In genomic region chr19:44265911-44266337, GRCm38 (mm10) we compare ENCODE assay signal across 8 mouse cellular contexts. TPM values are rescaled to one million over a fixed set of nuclear protein-coding genes. Genes with fewer than 3 reads are reported as not detected.
DNase-seq lines count a peak whose midpoint lies in the region; ATAC-seq and TF ChIP-seq lines count a peak whose summit lies in the region.

No protein-coding gene starts in this region.

- H3K27ac ChIP-seq in forebrain, embryonic 12.5 days: peak overlapping the region; percentile 84
- H3K27ac ChIP-seq in forebrain, embryonic 14.5 days (ENCODE audit: low read depth, low read length): no peak overlapping the region
- H3K27ac ChIP-seq in liver, embryonic 15.5 days (replicated peaks): peak overlapping the region; percentile 98
- H3K27ac ChIP-seq in stomach, postnatal 0 days (replicated peaks): peak overlapping the region; percentile 97
- H3K27ac ChIP-seq in kidney, adult 2 months (ENCODE audit: insufficient read depth, low read depth, low read length): no peak overlapping the region

- no peaks in the 10 kb centered on the region for H3K9me3 ChIP-seq in forebrain, embryonic 12.5 days
- H3K9me3 ChIP-seq in forebrain, embryonic 14.5 days (replicated peaks; ENCODE audit: control insufficient read depth, low read length): no peaks in the 10 kb centered on the region
- H3K9me3 ChIP-seq in liver, embryonic 15.5 days (replicated peaks): no peaks in the 10 kb centered on the region
- no peaks in the 10 kb centered on the region for H3K9me3 ChIP-seq in stomach, postnatal 0 days (ENCODE audit: control insufficient read depth, low read length)

- peaks cover 19% of the 10 kb centered on the region for H3K4me1 ChIP-seq in forebrain, embryonic 12.5 days
- H3K4me1 ChIP-seq in forebrain, embryonic 14.5 days (ENCODE audit: control insufficient read depth, insufficient read depth, low read length): peaks cover 10% of the 10 kb centered on the region; the same call in 1 of the 2 replicates
- H3K4me1 ChIP-seq in liver, embryonic 15.5 days (replicated peaks): peaks cover 42% of the 10 kb centered on the region
- 0 out of 2 replicates have a peak, but pooled peaks cover 3% of the 10 kb centered on the region for H3K4me1 ChIP-seq in stomach, postnatal 0 days (replicated peaks; ENCODE audit: control insufficient read depth, insufficient read depth)
- H3K4me1 ChIP-seq in kidney, adult 2 months (ENCODE audit: control insufficient read depth, insufficient read depth, low read length): no peaks in the 10 kb centered on the region

- ATAC-seq in forebrain, embryonic 12.5 days (ENCODE audit: low FRiP score): no peak
- ATAC-seq in forebrain, embryonic 14.5 days: no peak
- ATAC-seq in liver, embryonic 15.5 days (ENCODE audit: insufficient read depth): no peak
- no peak for ATAC-seq in stomach, postnatal 0 days (ENCODE audit: low FRiP score, low TSS enrichment)

- TF ChIP-seq EP300 in stomach, postnatal 0 days (optimal IDR thresholded peaks at IDR 0.05): no peak

- H3K4me2 ChIP-seq in forebrain, embryonic 12.5 days: peak overlapping the region; percentile 67
- H3K4me2 ChIP-seq in forebrain, embryonic 14.5 days (ENCODE audit: low read length): no peak overlapping the region; the same call in 1 of the 2 replicates
- peak overlapping the region; percentile 94 for H3K4me2 ChIP-seq in liver, embryonic 15.5 days
- no peak overlapping the region for H3K4me2 ChIP-seq in stomach, postnatal 0 days (replicated peaks; ENCODE audit: low read depth)

- 14% methylated on average over 5 of the region's 5 CpGs for WGBS in forebrain, embryonic 12.5 days
- 12% methylated on average over 5 of the region's 5 CpGs for WGBS in forebrain, embryonic 14.5 days
- WGBS in liver, embryonic 15.5 days (ENCODE audit: insufficient replicate concordance): 15% methylated on average over 5 of the region's 5 CpGs
- WGBS in stomach, postnatal 0 days: 44% methylated on average over 5 of the region's 5 CpGs
- WGBS in kidney, adult 2 months: 74% methylated on average over 5 of the region's 5 CpGs

- no peak for DNase-seq in forebrain, embryonic 14.5 days (ENCODE audit: low spot score)
- DNase-seq in thymus, postnatal 14 days: peak; percentile 15
- DNase-seq in thymus, adult 18-20 months: no peak
- no peak for DNase-seq in stomach, postnatal 0 days (ENCODE audit: low spot score)
- no peak for DNase-seq in spleen, adult 12 weeks (ENCODE audit: low spot score)
- no peak for DNase-seq in kidney, adult 2 months

- no peak for TF ChIP-seq POLR2A in kidney, adult 2 months (IDR thresholded peaks at IDR 0.05; ENCODE audit: low read depth, low read length)

- no peak overlapping the region for H3K4me3 ChIP-seq in forebrain, embryonic 12.5 days (replicated peaks)
- no peak overlapping the region for H3K4me3 ChIP-seq in forebrain, embryonic 14.5 days (ENCODE audit: low read depth, low read length)
- H3K4me3 ChIP-seq in liver, embryonic 15.5 days (replicated peaks): peak overlapping the region; percentile 68
- H3K4me3 ChIP-seq in stomach, postnatal 0 days (ENCODE audit: low read depth, low read length): no peak overlapping the region
- H3K4me3 ChIP-seq in kidney, adult 2 months (ENCODE audit: insufficient read depth, low read depth, low read length): no peak overlapping the region

- no peak for TF ChIP-seq CTCF in stomach, postnatal 0 days (IDR thresholded peaks at IDR 0.05; ENCODE audit: low read depth)
- TF ChIP-seq CTCF in kidney, adult 2 months (conservative IDR thresholded peaks at IDR 0.05; ENCODE audit: insufficient read depth, insufficient read length, low read depth, low read length): no peak

- no peak overlapping the region for H3K9ac ChIP-seq in forebrain, embryonic 12.5 days
- no peak overlapping the region for H3K9ac ChIP-seq in forebrain, embryonic 14.5 days (ENCODE audit: low read length)
- H3K9ac ChIP-seq in liver, embryonic 15.5 days: peak overlapping the region; percentile 76
- no peak overlapping the region for H3K9ac ChIP-seq in stomach, postnatal 0 days (ENCODE audit: low read length)

- no peaks in the 10 kb centered on the region for H3K27me3 ChIP-seq in forebrain, embryonic 12.5 days
- no peaks in the 10 kb centered on the region for H3K27me3 ChIP-seq in forebrain, embryonic 14.5 days (replicated peaks; ENCODE audit: control insufficient read depth, insufficient read depth, low read length)
- peaks cover 11% of the 10 kb centered on the region; the same call in 1 of the 2 replicates for H3K27me3 ChIP-seq in liver, embryonic 15.5 days
- no peaks in the 10 kb centered on the region for H3K27me3 ChIP-seq in stomach, postnatal 0 days (ENCODE audit: control insufficient read depth, insufficient read depth, low read length)
- H3K27me3 ChIP-seq in kidney, adult 2 months (replicated peaks; ENCODE audit: control insufficient read depth, insufficient read depth, low read length): no peaks in the 10 kb centered on the region

- H3K36me3 ChIP-seq in forebrain, embryonic 12.5 days (replicated peaks): no peaks in the 10 kb centered on the region
- H3K36me3 ChIP-seq in forebrain, embryonic 14.5 days (ENCODE audit: control insufficient read depth, insufficient read depth, low read length): no peaks in the 10 kb centered on the region
- H3K36me3 ChIP-seq in liver, embryonic 15.5 days (replicated peaks): no peaks in the 10 kb centered on the region
- no peaks in the 10 kb centered on the region for H3K36me3 ChIP-seq in stomach, postnatal 0 days (ENCODE audit: control insufficient read depth, insufficient read depth, low read length)
- no peaks in the 10 kb centered on the region for H3K36me3 ChIP-seq in kidney, adult 2 months (ENCODE audit: control insufficient read depth, insufficient read depth, low read length)

RNA-seq across cellular contexts. Expression of gene Scd2, which starts 27.6 kb away (rescaled TPM):
- polyA plus RNA-seq in forebrain, embryonic 12.5 days (2016; fragmentation: Nextera tagmentation; extraction: Ambion mirVana): 470 and 492 TPM in 2 replicates
- polyA plus RNA-seq in forebrain, embryonic 14.5 days (2014; fragmentation: Nextera tagmentation; extraction: Ambion mirVana): 220 and 266 TPM in 2 replicates
- polyA plus RNA-seq in liver, embryonic 15.5 days (2015; fragmentation: Nextera tagmentation; extraction: Ambion mirVana): 108 and 124 TPM in 2 replicates
- polyA plus RNA-seq in stomach, postnatal 0 days (2015; fragmentation: Nextera tagmentation; extraction: Ambion mirVana): 29.5 and 34.0 TPM in 2 replicates
- polyA plus RNA-seq in kidney, adult 2 months (2012; rRNA removed): 61.3 and 63.9 TPM in 2 replicates

Comparison
In these comparisons a context has a peak if more than half of its experiments do, and no peak if none do; other contexts are left out.
1. H3K27ac ChIP-seq: peak in forebrain, embryonic 12.5 days (single experiment), liver, embryonic 15.5 days (single experiment) and stomach, postnatal 0 days (single experiment); none in forebrain, embryonic 14.5 days (single experiment) and kidney, adult 2 months (single experiment).
2. H3K4me2 ChIP-seq: peak in forebrain, embryonic 12.5 days (single experiment) and liver, embryonic 15.5 days (single experiment); none in forebrain, embryonic 14.5 days (single experiment) and stomach, postnatal 0 days (single experiment).